Mouse (Mus musculus): Measurements from ENCODE around the gene Ddit4. TPM values are rescaled to one million over a fixed set of nuclear protein-coding genes. Genes with fewer than 3 reads are reported as not detected.

Gene Ddit4
- polyA plus RNA-seq, 1 experiment from 2014 or later = 2.5 TPM

GRCm38 (mm10) chr10:59929205-59929604 is 22.4 kb downstream of the Ddit4 start:
- H3K4me3 ChIP-seq (ENCODE audit: low read depth, low read length) = no peak overlapping the region
- no peak for ATAC-seq (ENCODE audit: insufficient number of reproducible peaks, insufficient read depth, low FRiP score, low read depth)
- H3K9me3 ChIP-seq (ENCODE audit: control insufficient read depth, low read depth, low read length) = no peaks in the 10 kb centered on the region
- H3K4me2 ChIP-seq (replicated peaks; ENCODE audit: low read depth, low read length) = no peak overlapping the region
- 85% methylated on average over 7 of the region's 7 CpGs for WGBS
- no peak overlapping the region for H3K9ac ChIP-seq (replicated peaks; ENCODE audit: low read depth, low read length)
- H3K36me3 ChIP-seq (ENCODE audit: control insufficient read depth, insufficient read depth, low read length) = no peaks in the 10 kb centered on the region
- H3K27me3 ChIP-seq (ENCODE audit: control insufficient read depth, insufficient read depth, low read length) = no peaks in the 10 kb centered on the region
- H3K4me1 ChIP-seq (ENCODE audit: control insufficient read depth, insufficient read depth, low read length) = 0 out of 2 replicates have a peak, but pooled peaks cover 6% of the 10 kb centered on the region
- no peak overlapping the region for H3K27ac ChIP-seq (ENCODE audit: low read length)

DNA sequence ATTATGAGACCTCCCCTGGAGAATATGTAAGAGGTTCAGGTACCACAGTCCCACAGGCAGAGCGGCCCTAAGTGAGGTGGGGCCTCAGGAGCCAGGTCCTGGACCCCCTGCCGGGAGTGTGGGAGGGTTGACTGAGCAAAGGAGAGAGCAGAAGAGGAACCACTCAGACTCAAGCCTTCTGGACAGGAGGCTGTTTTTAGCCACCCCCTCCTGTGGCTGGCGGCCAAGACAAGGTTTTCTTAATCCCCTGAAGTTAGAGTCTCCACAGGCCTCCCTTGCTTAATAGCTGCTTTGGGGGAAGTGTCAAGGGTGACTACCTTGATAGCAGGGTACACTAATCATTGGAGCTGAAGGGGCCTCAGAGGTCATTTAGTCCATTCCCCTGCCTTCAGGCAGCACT is 27.3 kb downstream of the Ddit4 start:
- H3K27ac ChIP-seq (ENCODE audit: low read length) = no peak overlapping the region
- H3K9ac ChIP-seq (replicated peaks; ENCODE audit: low read depth, low read length) = no peak overlapping the region
- peak; percentile 40; the same call in 1 of the 2 replicates for ATAC-seq (ENCODE audit: insufficient number of reproducible peaks, insufficient read depth, low FRiP score, low read depth)
- no peaks in the 10 kb centered on the region for H3K9me3 ChIP-seq (ENCODE audit: control insufficient read depth, low read depth, low read length)
- H3K4me3 ChIP-seq (ENCODE audit: low read depth, low read length) = no peak overlapping the region
- H3K27me3 ChIP-seq (ENCODE audit: control insufficient read depth, insufficient read depth, low read length) = no peaks in the 10 kb centered on the region
- peaks cover 33% of the 10 kb centered on the region for H3K4me1 ChIP-seq (ENCODE audit: control insufficient read depth, insufficient read depth, low read length)
- 30% methylated on average over 3 of the region's 3 CpGs for WGBS
- H3K36me3 ChIP-seq (ENCODE audit: control insufficient read depth, insufficient read depth, low read length) = no peaks in the 10 kb centered on the region
- no peak overlapping the region for H3K4me2 ChIP-seq (replicated peaks; ENCODE audit: low read depth, low read length)

DNA sequence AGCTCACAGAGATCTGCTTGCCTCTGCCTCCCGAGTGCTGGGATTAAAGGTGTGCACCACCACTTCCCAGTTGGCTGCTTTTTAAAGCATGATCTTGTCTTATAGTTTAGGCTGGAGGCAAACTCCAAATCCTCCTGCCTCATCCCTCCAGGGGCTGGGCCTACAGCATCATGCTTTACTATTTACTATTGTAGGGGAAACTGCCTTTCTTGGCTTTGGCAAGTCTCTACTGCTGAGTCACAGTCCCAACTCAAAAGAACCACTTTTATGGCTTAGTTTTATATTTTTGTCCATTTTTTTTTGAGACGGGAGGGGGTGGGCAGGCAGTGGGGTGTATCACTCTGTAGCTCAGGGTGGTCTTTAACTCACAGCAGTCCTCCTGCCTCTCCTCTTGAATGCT is 28.1 kb downstream of the Ddit4 start:
- H3K27me3 ChIP-seq (ENCODE audit: control insufficient read depth, insufficient read depth, low read length) = no peaks in the 10 kb centered on the region
- H3K4me3 ChIP-seq (ENCODE audit: low read depth, low read length) = no peak overlapping the region
- no peak overlapping the region for H3K9ac ChIP-seq (replicated peaks; ENCODE audit: low read depth, low read length)
- no peak overlapping the region for H3K4me2 ChIP-seq (replicated peaks; ENCODE audit: low read depth, low read length)
- no peaks in the 10 kb centered on the region for H3K36me3 ChIP-seq (ENCODE audit: control insufficient read depth, insufficient read depth, low read length)
- H3K4me1 ChIP-seq (ENCODE audit: control insufficient read depth, insufficient read depth, low read length) = peaks cover 34% of the 10 kb centered on the region
- 78% methylated on average over 2 of the region's 2 CpGs for WGBS
- no peak overlapping the region for H3K27ac ChIP-seq (ENCODE audit: low read length)
- no peaks in the 10 kb centered on the region for H3K9me3 ChIP-seq (ENCODE audit: control insufficient read depth, low read depth, low read length)
- no peak for ATAC-seq (ENCODE audit: insufficient number of reproducible peaks, insufficient read depth, low FRiP score, low read depth)

DNA sequence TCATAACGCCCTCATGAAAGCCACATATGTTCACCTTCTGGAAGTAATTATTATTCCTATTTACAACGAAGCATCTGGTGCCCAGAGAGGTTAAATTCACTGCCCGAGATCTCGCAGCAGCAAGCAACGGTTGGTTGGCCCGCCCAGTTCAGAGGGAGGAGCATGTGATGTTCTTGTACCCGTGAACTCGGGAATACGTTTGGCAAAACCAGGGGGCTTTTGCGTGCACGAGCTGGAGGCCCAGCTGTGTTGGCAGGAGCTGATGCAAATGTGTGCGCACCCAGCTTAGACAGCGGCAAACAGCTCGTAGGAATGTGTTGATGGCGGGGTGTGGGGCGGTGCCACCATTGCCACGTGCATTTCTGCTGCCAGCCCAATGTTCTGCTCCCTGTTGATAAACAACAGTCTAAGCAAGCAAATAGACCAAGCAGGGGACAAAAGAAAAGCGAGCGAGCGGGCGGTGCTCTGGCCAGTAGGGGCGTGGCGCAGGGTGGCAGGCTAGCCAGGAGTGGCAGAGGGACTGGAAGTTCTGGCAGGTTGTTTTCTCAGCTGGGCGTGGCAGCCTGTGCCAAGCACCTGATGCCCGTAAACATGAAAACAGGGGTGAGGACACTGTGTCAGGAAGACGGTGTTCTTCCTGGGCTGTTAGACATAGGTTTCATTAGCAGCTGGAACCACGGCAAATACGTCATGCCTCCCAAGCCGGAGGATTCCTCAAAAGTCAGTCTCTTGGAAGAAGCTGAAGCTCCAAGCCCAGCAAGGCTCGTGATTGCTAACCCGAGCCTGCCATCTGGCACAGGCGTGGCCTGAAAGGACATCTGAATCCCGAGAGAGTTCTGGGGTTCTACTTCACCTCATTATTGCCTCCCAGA is 30.6 kb downstream of the Ddit4 start:
- WGBS = 3% methylated on average over 33 of the region's 33 CpGs
- Histone ChIP-seq H3K36me3 (ENCODE audit: control insufficient read depth, insufficient read depth, low read length) (no peaks in the 10 kb centered on the region), H3K9me3 (ENCODE audit: control insufficient read depth, low read depth, low read length) (no peaks in the 10 kb centered on the region), H3K9ac (replicated peaks; ENCODE audit: low read depth, low read length) (peak overlapping the region; percentile 53), H3K4me3 (ENCODE audit: low read depth, low read length) (peak overlapping the region; percentile 25), H3K27ac (ENCODE audit: low read length) (peak overlapping the region; percentile 66; the same call in 1 of the 2 replicates), H3K27me3 (ENCODE audit: control insufficient read depth, insufficient read depth, low read length) (no peaks in the 10 kb centered on the region), H3K4me2 (replicated peaks; ENCODE audit: low read depth, low read length) (peak overlapping the region; percentile 72), H3K4me1 (ENCODE audit: control insufficient read depth, insufficient read depth, low read length) (peaks cover 43% of the 10 kb centered on the region)
- peak; percentile 51; the same call in 1 of the 2 replicates for ATAC-seq (ENCODE audit: insufficient number of reproducible peaks, insufficient read depth, low FRiP score, low read depth)

- H3K9me3 ChIP-seq (ENCODE audit: control insufficient read depth, low read depth, low read length) = no peaks in the 10 kb centered on the region
- H3K9ac ChIP-seq (replicated peaks; ENCODE audit: low read depth, low read length) = peak overlapping the region; percentile 53; the same call in 1 of the 2 replicates
- H3K4me2 ChIP-seq (replicated peaks; ENCODE audit: low read depth, low read length) = peak overlapping the region; percentile 72
- ATAC-seq (ENCODE audit: insufficient number of reproducible peaks, insufficient read depth, low FRiP score, low read depth) = no peak
- no peaks in the 10 kb centered on the region for H3K27me3 ChIP-seq (ENCODE audit: control insufficient read depth, insufficient read depth, low read length)
- no peaks in the 10 kb centered on the region for H3K36me3 ChIP-seq (ENCODE audit: control insufficient read depth, insufficient read depth, low read length)
- H3K4me1 ChIP-seq (ENCODE audit: control insufficient read depth, insufficient read depth, low read length) = peaks cover 44% of the 10 kb centered on the region
- H3K27ac ChIP-seq (ENCODE audit: low read length) = peak overlapping the region; percentile 66; the same call in 1 of the 2 replicates
- WGBS = 24% methylated on average over 7 of the region's 7 CpGs
- peak overlapping the region; percentile 25 for H3K4me3 ChIP-seq (ENCODE audit: low read depth, low read length)
These were observed 31.2 kb downstream of the Ddit4 start for GRCm38 (mm10) chr10:59920485-59920809.

GRCm38 (mm10) chr10:59919494-59920181 is 32.0 kb downstream of the Ddit4 start:
- Histone ChIP-seq H3K27ac (ENCODE audit: low read length) (peak overlapping the region; percentile 55; the same call in 1 of the 2 replicates), H3K4me1 (ENCODE audit: control insufficient read depth, insufficient read depth, low read length) (peaks cover 44% of the 10 kb centered on the region), H3K9ac (replicated peaks; ENCODE audit: low read depth, low read length) (no peak overlapping the region), H3K9me3 (ENCODE audit: control insufficient read depth, low read depth, low read length) (no peaks in the 10 kb centered on the region), H3K27me3 (ENCODE audit: control insufficient read depth, insufficient read depth, low read length) (no peaks in the 10 kb centered on the region), H3K36me3 (ENCODE audit: control insufficient read depth, insufficient read depth, low read length) (no peaks in the 10 kb centered on the region), H3K4me2 (replicated peaks; ENCODE audit: low read depth, low read length) (no peak overlapping the region), H3K4me3 (ENCODE audit: low read depth, low read length) (no peak overlapping the region)
- 41% methylated on average over 15 of the region's 15 CpGs for WGBS
- ATAC-seq (ENCODE audit: insufficient number of reproducible peaks, insufficient read depth, low FRiP score, low read depth) = no peak

DNA sequence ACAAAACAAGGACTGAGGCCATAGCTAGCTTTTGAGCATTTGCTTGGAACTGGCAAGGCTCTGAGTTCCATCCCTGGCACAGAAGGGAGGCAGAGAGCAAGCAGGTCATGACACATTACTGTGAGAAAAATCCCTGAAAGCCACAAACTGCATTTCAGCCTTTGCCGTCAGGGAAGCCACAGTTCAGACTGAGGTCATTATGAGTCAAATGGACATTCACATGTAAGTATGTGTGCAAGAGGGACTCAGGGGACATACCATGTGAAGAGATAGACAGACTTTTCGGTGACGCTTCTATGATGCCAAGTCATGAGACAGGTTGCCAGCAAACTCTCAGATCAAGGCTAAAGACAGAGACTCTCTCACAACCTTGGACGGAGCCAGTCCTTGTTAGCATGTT is 33.5 kb downstream of the Ddit4 start:
- H3K4me3 ChIP-seq (ENCODE audit: low read depth, low read length) = no peak overlapping the region
- 92% methylated on average over 4 of the region's 4 CpGs for WGBS
- H3K27me3 ChIP-seq (ENCODE audit: control insufficient read depth, insufficient read depth, low read length) = no peaks in the 10 kb centered on the region
- no peak overlapping the region for H3K4me2 ChIP-seq (replicated peaks; ENCODE audit: low read depth, low read length)
- no peaks in the 10 kb centered on the region for H3K9me3 ChIP-seq (ENCODE audit: control insufficient read depth, low read depth, low read length)
- H3K36me3 ChIP-seq (ENCODE audit: control insufficient read depth, insufficient read depth, low read length) = no peaks in the 10 kb centered on the region
- no peak overlapping the region for H3K9ac ChIP-seq (replicated peaks; ENCODE audit: low read depth, low read length)
- no peak for ATAC-seq (ENCODE audit: insufficient number of reproducible peaks, insufficient read depth, low FRiP score, low read depth)
- H3K4me1 ChIP-seq (ENCODE audit: control insufficient read depth, insufficient read depth, low read length) = peaks cover 39% of the 10 kb centered on the region
- H3K27ac ChIP-seq (ENCODE audit: low read length) = no peak overlapping the region

- Histone ChIP-seq H3K9ac (replicated peaks; ENCODE audit: low read depth, low read length) (no peak overlapping the region; the same call in 1 of the 2 replicates), H3K4me1 (ENCODE audit: control insufficient read depth, insufficient read depth, low read length) (peaks cover 36% of the 10 kb centered on the region), H3K36me3 (ENCODE audit: control insufficient read depth, insufficient read depth, low read length) (no peaks in the 10 kb centered on the region), H3K27ac (ENCODE audit: low read length) (peak overlapping the region; percentile 73), H3K4me3 (ENCODE audit: low read depth, low read length) (peak overlapping the region; percentile 11; the same call in 1 of the 2 replicates), H3K9me3 (ENCODE audit: control insufficient read depth, low read depth, low read length) (no peaks in the 10 kb centered on the region), H3K4me2 (replicated peaks; ENCODE audit: low read depth, low read length) (peak overlapping the region; percentile 46), H3K27me3 (ENCODE audit: control insufficient read depth, insufficient read depth, low read length) (no peaks in the 10 kb centered on the region)
- peak; percentile 85 for ATAC-seq (ENCODE audit: insufficient number of reproducible peaks, insufficient read depth, low FRiP score, low read depth)
- 1% methylated on average over 10 of the region's 10 CpGs for WGBS
These were observed 35.0 kb downstream of the Ddit4 start for GRCm38 (mm10) chr10:59916649-59917048.
